Mouse (Mus musculus) left cerebral cortex, postnatal 10 days (tissue): Measurements from ENCODE around the gene Plod1. TPM values are rescaled to one million over a fixed set of nuclear protein-coding genes. Genes with fewer than 3 reads are reported as not detected.
"Not testable (repeated sequence)": the region's sequence is repeated elsewhere in the genome, so short reads cannot be mapped to it uniquely, and the experiment has no call there.

Experiments
- DNase-seq, 2 experiments: peaks; one replicate each; pipeline ENCODE4 v3.0.0; 2021 to 2022; ENCODE audit warnings: low spot score in 2 of 2, mixed read lengths in 1 of 2; ENCODE audit errors: extremely low spot score in 1 of 2
- intact Hi-C: fragments of 180-260 bp; cut with DNase I; formaldehyde crosslinking; loops from one replicate; pipeline ENCODE4 v1.15.1; 2025
- total RNA-seq, 2 experiments: library from RNA; stranded (reverse); gene quantifications; 2 replicates each; pipeline ENCODE4 v1.2.3; 2021

Plod1 gene
- total RNA-seq, 2 experiments from 2014 or later, result 17.2 to 17.7 TPM

DNA sequence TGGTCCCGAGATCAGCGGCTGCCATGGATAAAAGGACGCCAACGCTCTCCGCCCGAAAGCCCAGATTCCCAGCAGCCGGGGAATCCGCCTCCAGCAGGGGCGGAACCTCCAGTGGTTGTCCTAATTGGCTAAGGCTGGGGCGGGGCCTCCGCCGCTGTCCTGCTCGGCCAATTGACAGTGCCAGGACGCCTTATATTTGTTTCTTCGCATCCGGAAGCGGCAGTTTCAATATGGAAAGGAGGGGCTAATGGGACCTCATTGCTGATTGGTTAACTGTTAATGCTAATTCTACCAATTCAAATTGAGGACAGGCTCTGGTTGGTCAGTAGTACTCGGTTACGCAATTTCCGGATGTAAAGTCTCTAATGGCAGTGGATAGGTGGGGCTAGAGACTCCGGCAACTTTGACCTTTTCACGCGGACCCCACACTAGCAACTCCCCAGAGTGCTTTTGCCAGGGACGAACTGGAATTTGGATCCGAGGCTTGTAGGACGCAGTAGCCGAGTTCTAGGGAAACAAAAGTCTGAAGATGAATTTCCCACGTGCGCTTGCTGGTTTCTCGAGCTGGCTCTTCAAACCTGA, 68.0 kb downstream of the Plod1 start, which contains the start of the genes Miip and Fv1:
Gene Miip (minus strand): TSS at position 367 of the 582 bp plus-strand sequence.
Gene Fv1 (plus strand): TSS at position 530 of the 582 bp plus-strand sequence.
- peak; percentile 96 to 97 for DNase-seq
- intact Hi-C loops, result no loop called here

DNA sequence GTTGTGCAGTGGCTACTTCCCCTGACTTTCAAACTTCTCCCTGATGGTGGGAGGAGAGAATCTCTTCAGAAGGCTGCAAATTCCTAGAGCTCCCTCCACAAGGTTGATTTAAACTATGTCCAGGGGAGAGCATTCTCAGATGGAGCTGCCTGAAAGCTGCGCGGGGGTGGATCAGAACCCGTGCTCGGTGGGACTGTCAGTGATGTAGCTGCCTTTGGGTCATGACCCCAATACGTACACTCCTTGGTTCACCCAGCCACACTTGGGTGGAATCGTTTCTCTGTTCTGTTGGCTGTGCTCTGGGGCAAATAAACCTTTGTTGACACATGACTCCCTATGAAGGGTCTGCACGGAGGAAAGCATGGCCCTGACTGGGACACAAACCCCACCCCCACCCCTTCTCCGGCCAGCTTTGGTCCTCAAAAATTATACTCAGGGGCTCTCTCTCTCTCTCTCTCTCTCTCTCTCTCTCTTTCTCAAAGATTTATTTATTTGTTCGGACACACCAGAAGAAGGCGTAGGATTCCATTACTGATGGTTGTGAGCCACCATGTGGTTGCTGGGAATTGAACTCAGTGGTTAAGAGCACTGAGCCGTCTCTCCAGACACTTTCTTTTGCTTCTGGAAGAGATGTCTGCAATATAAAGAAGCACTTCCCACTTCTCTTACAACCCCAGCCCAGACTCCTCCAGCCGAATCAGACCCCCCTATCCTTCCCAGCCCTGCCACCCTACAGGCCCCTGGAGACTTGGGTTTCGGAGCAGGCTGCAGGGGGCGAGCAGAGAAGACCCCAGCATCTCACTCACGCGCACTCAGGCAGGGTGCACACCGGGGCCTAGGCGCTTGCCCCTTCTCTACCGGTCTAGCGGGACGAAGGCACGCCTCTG, 68.8 kb downstream of the Plod1 start:
- DNase-seq, result no peak
- intact Hi-C loops, result no loop called here

DNA sequence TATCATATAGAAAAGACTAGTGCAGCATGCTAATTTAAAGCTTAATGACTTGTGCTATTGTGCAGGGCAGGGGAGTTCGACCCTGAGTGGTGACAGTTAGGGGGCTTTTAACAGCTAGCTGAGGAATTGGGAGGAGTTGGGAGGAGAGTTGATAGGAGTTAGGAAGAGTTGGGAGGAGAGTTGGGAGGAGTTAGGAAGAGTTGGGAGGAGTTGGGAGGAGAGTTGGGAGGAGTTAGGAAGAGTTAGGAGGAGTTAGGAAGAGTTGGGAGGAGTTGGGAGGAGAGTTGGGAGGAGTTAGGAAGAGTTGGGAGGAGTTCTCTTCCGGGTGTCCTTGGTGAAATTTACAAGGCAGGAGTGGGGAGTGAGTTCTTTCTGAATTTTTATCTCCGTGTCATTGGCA, 69.8 kb downstream of the Plod1 start:
- DNase-seq, intact Hi-C loops: not testable (repeated sequence)

DNA sequence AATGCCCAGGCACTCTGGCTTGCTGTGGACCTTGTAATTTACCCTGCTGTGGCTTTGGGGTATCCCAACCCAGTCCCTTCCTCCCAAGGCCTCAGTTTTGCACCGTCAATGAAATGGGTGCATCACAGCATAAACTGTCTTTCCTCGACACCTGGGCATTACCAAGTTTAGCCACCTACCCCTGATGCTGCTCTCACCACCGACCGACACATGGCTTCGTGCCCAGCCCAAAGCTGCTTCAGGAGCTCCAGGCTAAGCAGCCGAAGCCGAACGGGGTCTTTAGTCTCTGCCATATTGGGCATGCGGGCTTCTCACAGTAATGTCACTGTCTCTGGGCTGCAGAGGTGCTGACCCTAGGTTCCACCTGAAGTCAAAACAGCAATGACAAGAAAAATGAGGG, 70.5 kb downstream of the Plod1 start:
- DNase-seq, result peak in 1 of 2 experiments; percentile 55
- intact Hi-C loops, result no loop called here

DNA sequence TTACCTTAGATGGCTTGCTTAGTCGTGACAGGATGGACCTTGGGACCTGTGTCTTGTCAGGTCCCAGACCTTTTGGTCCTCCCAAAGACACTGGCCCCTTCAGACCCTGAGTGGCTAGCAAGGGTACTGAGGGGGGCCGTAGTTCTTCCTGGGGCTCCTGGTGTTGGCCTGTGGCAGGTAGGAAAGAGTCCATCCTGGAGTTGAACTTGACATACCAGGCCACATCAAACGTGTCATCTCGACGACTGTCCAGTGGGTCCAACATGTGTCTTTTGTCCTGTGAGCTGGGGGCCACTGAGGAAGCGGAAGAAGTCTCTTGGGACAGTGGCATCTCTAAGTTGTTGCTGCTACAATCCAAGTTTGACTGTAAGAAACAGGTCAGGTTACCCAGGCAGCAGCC, 70.9 kb downstream of the Plod1 start:
- DNase-seq, result peak in 1 of 2 experiments; percentile 8

DNA sequence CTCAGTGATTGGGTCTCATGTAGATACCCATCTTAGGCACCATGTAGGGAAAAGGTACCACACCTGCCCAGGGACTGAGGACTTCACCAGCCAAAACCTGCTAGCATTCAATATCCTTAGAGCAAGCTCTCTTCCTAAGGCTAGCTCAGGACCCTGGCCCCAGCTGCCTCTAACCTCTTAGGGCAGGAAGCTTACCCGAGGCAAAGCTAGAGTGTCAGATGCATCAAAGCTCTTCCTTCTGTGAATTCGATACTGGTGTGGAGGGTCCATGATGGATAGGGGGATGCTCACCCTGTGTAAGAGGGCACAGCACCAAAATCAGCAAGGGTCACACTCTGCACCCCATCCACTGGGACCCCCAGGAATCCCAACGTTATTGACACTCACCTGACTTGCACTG, 74.5 kb downstream of the Plod1 start:
- intact Hi-C loops, result no loop called here
- DNase-seq, result peak in 1 of 2 experiments; percentile 10

More for the DNA sequence above, 70.9 kb downstream of the Plod1 start:
- intact Hi-C loops, result no loop called here

Other genes starting within 250 kb of the Plod1 start
- not detected for gene Zfp534, start 234.2 kb downstream of the Plod1 start, total RNA-seq
- 1 to 10 TPM; 3.1 to 4.1 TPM for gene Zfp984, start 127.0 kb downstream of the Plod1 start, total RNA-seq
- 10 to 100 TPM; 14.5 to 18.1 TPM for gene Zfp933, start 88.4 kb downstream of the Plod1 start, total RNA-seq
- gene Miip, start 68.0 kb downstream of the Plod1 start, total RNA-seq, result 10 to 100 TPM; 17.9 to 22.3 TPM
- 1 to 10 TPM; 6.5 to 7.2 TPM for gene Fv1, start 67.8 kb downstream of the Plod1 start, total RNA-seq
- 100 to 1,000 TPM; 173 to 182 TPM for gene Mfn2, start 32.1 kb downstream of the Plod1 start, total RNA-seq
- gene 2510039O18Rik, start 4.1 kb upstream of the Plod1 start, total RNA-seq, result 10 to 100 TPM; 26.8 to 28.4 TPM
- not detected for gene Nppb, start 49.0 kb upstream of the Plod1 start, total RNA-seq
- 1 to 10 TPM in 1 of 2 experiments, under 1 TPM in 1; 0.97 to 1.6 TPM for gene Nppa, start 64.0 kb upstream of the Plod1 start, total RNA-seq
- gene Clcn6, start 102.1 kb upstream of the Plod1 start, total RNA-seq, result 10 to 100 TPM; 66.8 to 69.0 TPM
- 10 to 100 TPM; 21.7 to 22.6 TPM for gene Mthfr, start 102.3 kb upstream of the Plod1 start, total RNA-seq
- 1 to 10 TPM; 3.6 to 4.3 TPM for gene Agtrap, start 151.3 kb upstream of the Plod1 start, total RNA-seq
- gene Mad2l2, start 193.6 kb upstream of the Plod1 start, total RNA-seq, result 10 to 100 TPM; 14.6 to 15.7 TPM
- gene Draxin, start 193.9 kb upstream of the Plod1 start, total RNA-seq, result 1 to 10 TPM; 2.7 to 3.1 TPM
- 10 to 100 TPM; 23.5 to 28.1 TPM for gene Fbxo6, start 215.4 kb upstream of the Plod1 start, total RNA-seq
- gene Fbxo44, start 223.7 kb upstream of the Plod1 start, total RNA-seq, result 10 to 100 TPM; 87.6 to 89.9 TPM
- gene Fbxo2, start 223.9 kb upstream of the Plod1 start, total RNA-seq, result 10 to 100 TPM; 26.8 to 33.0 TPM